Mouse (Mus musculus): ENCODE data around the gene Rnf41.
A peak's percentile ranks its signal among the peaks of the same experiment; 100 is the strongest.

The Rnf41 gene

DNA sequence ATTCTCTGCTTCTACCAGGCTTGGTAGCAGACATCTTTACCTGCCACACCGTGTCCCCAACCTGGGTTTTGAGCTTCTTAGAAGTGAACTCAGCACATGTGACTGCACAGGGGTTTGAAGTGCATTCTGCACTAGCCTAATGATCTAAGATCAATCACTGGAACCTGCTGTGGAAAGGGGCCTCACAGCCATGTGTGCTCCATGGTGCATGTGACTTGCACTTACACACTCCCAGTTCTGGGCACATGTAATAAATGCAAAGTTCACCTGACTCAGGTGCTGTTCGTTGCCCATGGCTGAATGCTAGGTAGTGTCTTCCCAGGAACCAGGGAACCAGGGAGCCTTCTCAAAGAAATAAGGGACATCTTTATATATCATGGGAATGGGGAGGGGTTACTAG, 22.0 kb downstream of the Rnf41 start:
- peak; percentile 22 for DNase-seq (ENCODE audit: low read depth)

DNA sequence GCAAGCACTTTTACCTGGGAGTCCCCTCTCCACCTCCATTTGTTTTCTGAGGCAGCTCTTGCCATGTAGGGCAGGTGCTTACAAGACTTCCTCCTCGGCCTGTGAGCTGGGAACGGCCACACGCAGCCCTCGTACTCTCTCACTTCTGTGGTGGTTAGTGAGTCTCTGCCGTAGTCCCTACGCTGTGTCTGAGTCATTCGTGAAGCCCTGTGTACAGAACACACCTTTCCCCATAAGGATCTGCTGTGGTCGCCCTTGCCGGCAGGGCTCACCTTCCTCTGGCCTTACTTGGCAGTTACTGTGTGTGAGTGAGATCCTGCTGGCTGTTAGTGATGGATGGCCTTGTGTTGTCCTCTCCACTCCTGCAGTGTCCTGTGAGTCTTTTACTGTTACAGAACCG, 23.2 kb downstream of the Rnf41 start:
- peak; percentile 83 for DNase-seq (ENCODE audit: low read depth)

DNA sequence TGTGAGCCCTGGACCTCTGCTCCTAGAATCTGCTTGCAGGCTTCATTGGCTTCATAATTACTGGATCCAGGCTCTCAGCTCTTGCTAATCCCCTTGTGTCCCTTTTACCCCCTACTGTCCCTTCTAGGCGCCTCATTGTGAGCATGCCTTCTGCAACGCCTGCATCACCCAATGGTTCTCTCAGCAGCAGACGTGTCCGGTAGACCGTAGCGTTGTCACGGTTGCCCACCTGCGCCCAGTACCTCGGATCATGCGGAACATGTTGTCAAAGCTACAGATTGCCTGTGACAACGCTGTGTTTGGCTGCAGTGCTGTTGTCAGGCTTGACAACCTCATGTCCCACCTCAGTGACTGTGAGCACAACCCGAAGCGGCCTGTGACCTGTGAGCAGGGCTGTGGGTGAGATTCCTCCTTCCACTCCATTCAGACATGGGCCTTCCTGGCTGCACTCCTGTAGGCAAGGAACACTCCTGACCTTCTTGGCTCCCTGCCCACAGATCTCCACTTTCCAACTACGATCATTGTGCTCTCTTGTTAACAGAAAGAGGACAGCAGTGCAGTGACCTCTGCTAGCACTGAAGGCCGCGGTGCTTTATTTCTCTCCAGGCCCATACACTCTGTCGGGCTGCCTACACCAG, 23.8 kb downstream of the Rnf41 start:
- DNase-seq (ENCODE audit: low read depth) = no peak

DNA sequence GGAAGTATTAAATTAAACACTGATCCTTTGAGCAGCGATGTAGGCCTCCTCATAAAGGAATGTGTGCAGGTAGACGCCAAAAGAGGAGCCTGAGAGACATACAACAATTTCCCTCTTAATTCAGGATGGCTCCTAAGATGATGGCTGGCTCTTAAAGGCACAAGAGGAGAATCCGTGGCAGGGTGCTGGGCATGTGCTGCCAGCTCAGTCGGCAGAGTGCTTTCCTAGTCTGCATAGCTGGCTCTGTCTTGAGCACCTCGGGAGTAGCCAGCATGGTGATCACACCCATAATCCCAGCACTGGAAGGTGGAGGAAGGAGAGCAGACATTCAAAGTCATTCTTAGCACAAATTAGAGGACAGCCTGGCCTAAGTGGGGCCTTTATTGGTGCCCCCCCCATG, 24.4 kb downstream of the Rnf41 start:
- DNase-seq (ENCODE audit: low read depth) = no peak

DNA sequence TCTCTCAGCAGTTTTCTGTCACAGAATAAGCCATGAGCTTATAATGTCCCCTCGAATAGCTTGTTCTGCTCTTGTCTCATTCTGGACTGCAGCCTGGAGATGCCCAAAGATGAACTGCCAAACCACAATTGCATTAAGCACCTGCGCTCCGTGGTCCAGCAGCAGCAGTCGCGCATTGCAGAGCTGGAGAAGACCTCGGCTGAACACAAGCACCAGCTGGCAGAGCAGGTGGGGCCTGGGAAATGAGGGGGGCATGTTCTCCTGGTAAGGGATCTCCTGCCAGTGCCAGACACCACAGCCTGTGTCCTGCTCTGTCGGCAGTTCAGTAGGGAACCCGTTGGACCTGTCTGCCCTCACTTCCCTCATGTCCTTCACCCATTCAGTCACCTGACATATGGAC, 24.9 kb downstream of the Rnf41 start:
- DNase-seq (ENCODE audit: low read depth) = no peak

DNA sequence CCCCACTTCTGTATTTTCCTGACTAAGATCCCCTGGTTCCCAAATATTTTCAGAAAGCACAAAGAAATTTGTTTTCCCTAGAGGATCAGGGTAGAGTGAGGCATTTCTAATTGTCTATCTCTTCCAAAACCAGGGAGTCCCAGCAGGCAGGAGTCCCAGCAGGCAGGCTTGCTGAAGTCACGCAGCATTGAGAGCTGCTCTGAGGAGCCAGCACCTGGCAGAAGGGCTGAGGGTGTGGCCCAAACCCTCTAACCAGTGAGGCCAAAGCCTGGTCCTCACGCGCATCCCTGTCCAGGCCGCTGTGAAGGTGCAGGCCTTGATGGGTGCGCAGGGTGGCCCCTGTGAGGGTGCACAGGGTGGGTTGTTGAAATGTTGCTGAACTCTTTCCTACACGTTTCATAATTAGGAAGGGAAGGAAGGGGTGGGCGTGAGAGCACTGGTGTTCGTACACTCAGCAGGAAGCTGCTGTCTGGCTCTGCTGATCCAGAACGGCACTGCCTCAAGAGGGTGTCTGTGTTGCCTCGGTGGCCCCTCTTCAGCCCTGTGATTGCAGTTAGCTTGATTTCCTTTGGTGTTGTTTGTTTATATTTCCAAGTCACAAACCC, 27.3 kb downstream of the Rnf41 start:
- peak; percentile 69 for DNase-seq (ENCODE audit: low read depth)

DNA sequence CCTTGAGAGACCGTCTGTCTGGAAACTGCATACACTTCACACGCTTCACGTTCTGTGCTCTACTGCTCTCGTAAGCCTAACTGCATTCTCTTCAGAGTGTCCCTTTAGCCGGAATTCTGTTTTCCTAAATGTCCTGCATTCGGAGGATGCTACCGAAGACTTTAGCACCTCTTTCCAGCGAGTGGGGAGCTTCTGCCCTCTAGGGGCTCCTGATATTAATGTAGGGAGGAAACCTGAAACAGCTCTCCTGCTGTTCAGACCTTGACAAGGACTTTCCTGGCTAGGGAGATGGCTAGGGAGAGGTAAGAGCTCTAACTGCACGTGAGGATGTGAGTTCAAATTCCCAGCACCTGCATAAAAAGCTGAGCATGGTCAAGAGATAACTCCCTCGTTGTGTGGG, 28.9 kb downstream of the Rnf41 start:
- DNase-seq (ENCODE audit: low read depth) = peak; percentile 69

DNA sequence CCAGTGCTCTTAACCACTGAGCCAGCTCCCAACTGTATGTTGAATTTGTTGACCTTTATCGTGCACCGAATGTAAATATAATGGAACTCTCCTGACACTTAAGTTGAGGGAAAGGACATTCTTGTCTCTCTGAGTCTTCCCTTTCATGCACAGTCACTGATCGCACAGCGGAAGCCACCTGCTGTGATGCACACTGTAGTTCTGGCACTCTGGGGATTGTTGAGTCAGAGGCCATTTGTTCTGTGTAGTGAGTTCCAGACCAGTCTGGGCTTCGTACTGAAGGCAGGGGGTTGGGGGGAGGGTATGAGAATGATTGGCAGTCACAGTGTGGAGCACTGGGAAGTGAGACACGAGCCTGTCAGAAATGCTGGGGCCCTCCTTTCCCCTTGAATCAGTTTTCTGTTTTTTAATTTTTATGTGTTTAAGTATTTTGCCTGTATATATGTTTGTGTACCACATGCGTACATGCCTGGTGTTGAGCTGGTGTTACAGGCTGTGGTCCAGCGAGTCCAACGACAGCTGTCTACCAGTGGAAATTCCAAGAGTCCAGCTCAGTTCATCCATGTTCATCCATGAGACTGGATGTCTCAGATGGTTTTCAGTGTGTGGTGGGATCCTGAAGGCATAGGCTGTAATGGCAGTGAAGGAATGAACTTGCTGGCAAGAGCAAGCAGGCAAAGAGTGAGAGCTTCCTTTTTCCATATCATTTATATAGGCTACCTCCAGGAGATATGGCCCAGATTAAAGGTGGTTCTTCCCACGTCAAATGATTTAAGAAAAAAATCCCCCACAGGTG, 30.1 kb downstream of the Rnf41 start:
- DNase-seq (ENCODE audit: low read depth) = no peak

DNA sequence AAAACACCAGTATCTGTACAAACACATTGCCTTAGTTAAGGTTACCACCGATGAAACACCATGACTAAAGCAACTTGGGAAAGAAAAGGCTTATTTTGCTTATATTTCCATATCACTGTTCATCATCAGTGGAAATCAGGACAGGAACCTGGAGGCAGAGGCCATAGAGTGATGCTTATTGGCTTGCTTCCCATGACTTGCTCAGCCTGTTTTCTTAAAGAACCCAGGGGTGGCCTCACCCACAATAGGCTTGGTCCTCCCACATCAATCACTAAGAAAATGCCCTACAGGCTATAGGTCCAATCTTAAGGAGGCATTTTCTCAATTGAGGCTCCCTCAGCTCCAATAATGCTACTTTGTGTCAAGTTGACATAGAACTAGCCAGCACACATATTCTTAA, 31.3 kb downstream of the Rnf41 start:
- no peak for DNase-seq (ENCODE audit: low read depth)

DNA sequence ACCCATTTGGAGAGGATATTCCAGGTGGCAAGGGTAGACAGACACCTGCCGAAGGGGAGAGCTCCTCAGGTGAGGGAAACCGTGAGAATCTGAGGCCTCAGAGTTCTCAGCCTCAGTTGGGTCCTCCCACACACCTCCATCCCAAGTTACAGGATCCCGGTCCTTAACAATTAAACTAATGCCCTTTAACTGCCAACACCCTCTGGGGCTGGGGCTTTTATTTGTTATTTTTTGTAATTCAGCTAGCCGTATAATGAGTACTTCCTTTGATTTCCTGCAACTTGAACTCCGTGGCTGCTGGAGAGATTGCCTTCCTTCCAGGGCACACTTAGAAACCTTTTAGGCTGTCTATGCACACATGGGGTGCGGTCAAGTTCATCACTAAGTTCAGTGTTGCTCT, 32.9 kb downstream of the Rnf41 start:
- no peak for DNase-seq (ENCODE audit: low read depth)

DNA sequence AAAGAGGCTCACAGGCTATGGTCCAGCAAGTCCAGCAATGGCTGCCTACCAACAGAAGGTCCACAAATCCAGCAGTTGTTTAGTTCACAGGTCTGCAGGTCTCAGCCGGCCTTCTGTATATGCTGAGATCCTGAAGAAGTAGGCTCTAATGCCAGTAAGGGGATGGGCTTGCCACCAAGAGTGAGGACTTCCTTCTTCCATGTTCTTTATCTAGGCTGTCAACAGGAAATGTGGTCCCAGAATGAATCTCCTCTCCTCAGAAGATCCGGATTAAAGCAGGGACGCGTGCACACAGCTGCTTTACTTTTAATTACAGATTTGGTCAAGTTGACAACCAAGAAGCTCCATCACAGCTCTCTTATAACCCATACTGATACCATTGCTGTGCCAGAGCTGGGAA, 34.0 kb downstream of the Rnf41 start:
- DNase-seq (ENCODE audit: low read depth) = no peak

DNA sequence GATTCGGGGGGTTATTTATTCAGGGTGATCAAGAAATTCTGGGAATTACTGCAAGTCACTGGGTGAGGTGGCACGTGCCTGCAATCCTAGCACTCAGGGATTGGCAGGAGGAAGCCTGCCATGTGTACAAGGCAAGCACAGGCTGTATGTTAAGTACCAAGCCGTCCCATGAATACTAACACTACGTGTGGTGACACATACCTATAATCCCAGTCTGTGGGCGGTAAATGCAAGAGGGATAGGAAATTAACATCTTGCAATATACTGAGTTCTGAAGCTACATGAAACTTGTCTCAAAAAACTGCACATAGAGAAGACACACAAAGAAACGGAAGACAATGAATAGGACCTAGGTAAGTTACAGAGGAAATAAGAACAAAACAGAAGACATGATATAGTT, 39.6 kb downstream of the Rnf41 start:
- no peak for DNase-seq (ENCODE audit: low read depth)

DNA sequence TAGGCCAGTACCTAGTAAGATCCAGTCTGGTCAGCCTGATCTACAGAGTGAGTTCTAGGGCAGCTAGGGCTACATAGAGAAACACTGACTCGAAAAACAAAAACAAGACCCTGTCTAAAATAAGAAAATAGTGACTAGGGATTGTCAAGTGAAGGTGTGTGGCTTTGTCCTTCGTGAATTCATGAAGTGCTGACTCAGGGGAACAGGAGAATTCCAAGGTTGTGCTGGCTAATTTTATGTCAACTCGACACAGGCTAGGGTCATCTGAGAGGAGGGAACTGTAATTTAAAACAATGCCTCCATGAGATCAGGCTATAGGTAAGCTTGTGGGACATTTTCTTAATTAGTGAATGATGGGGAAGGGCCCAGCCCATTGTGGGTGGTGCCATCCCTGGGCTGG, 43.0 kb downstream of the Rnf41 start:
- no peak for DNase-seq (ENCODE audit: low read depth)

DNA sequence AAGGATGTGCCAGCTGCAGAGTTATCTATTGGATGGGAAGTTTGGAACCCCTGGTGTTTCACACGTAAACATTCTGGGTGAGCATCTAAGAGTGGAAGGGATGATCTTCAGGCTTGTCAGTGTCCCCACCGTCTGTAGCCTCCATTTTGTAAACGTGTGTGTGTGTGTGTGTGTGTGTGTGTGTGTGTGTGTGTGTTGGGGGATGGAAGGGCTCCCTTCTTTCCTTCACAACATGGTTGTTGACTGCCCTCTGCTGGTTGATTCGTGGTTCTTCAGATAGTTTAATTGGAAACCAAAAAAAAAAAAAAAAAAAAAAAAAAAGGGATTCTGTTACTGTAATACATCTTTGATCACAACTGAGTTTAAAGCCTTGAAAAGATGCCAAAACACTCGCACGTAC, 43.8 kb downstream of the Rnf41 start:
- DNase-seq (ENCODE audit: low read depth) = peak; percentile 92

DNA sequence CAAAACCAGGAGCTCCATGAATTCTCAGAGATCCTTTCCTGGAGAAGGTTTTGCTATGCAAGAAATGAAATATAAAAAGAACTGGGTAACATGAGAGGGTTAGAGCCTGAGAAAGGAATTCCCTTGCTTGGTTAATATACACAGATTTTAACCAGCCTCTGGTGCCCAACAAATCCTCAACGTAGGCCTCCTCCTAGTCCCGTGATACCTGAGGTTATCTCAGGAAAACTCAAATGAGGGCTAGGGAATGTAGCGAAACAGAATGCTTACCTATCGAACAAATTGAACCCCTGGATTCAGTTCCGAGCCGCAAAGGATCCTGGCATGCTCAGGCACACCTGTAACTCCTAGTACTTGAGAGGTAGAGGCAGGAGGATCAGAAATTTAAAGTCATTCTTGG, 46.2 kb downstream of the Rnf41 start:
- DNase-seq (ENCODE audit: low read depth) = no peak

DNA sequence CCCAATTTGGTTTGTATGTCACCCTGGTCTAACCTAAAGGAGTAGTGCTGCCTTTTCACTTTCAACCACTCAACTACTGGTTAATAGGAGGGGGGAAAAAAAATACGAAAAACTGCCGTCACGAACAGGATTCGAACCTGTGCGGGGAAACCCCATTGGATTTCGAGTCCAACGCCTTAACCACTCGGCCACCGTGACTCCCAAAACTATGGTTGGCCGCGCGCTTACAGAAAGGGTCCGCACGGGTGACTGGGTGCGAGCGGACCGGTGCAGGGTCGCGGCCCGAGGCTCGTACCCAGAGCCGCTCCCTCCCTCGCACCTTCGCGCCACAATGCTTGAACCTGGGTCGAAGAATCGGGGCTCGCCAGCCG, 46.9 kb downstream of the Rnf41 start:
- peak; percentile 86 for DNase-seq (ENCODE audit: low read depth)

DNA sequence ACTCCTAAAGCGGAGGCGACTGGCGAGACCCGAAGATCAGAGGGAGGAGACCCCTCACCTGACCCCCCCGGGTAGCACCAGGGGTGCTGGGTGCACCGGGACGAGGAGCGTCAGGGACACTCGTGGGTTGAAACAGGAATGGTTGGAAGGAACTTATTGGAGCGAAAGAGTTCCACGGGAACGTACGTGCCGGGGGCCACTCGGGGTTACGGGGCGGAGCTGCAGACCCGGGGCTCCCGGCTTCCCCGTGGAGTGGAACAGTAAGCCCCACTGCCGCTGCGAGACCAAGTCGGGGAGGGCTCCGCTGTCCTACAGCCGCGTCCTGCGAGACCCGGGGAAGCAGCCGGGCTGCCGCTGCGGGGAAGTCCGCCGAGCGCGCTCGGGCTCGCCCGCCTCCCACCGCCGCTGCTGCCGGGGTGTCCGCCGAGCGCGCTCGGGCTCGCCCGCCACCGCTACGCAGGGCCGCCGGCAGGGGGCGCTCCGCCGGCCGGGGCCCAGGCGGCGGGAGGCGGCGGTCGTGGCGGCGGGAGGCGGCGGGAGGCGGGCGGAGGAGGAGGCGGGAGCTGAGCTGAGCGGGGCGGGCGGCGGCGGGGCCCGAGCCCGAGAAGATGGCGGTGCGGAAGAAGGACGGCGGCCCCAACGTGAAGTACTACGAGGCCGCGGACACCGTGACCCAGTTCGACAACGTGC, 47.4 kb downstream of the Rnf41 start, which contains the start of gene Smarcc2:
TSS of gene Smarcc2 (plus strand) at position 530 of the 690 bp plus-strand sequence.
- peak; percentile 89 for DNase-seq (ENCODE audit: low read depth)

DNA sequence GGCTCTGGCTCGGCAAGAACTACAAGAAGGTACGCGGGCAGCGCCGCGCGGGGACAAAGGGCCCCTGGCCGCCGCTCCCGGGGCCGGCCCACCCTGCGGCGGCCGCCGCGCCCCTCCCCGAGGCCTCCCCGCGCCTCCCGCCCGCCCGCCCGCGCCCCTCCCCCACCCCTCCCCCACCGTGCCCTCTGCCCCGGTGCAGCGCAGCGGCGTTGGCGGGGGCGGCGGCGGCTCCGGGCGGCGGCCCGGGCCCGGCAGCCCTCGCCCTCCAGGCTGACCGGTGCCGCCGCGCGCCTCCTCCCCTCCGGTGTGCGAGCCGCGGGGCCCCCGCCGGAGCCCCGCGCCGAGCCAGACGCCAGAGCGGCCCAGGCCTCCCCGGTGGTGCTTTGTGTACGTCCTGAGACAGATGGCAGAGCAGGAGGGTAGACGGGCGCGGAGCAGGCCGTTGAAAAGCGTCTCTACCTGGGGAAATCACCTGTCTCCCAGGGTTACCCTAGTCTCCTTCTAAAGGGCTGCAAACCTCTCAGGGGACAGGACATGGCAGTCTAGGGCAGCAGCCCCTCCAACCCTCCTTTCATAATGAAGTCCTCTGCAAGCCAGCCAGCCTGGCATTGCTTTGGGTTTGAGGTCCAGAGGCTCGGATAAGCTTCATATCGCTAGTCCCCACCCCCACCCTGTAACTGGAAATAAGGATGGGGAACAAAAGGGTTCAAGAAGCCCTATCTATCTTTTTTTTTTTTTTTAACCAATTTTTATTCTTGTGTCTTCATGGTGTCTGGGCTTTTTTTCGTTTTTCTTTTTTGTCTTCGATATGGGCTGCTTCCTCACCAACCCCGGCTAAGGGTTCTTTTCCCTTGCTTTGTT, 48.2 kb downstream of the Rnf41 start:
- peak; percentile 67 for DNase-seq (ENCODE audit: low read depth)

DNA sequence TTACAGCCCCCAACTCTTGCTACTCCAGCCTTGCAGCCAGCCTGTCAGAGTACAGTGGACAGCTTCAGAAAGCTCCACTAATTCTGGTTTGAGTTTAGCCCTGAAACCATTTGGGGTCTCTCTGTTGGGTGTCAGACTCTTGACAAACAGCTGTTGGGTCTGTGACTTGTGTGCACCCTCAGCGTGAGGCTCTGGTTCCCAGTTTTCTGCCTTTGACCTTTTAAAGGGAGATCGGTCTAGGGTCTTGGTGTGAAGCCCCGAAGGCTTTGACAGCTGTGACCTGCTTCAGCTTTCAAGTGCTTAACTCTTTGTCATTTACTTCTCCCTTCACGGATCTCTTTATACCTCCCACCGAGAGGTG, 48.8 kb downstream of the Rnf41 start:
- DNase-seq (ENCODE audit: low read depth) = peak; percentile 35

DNA sequence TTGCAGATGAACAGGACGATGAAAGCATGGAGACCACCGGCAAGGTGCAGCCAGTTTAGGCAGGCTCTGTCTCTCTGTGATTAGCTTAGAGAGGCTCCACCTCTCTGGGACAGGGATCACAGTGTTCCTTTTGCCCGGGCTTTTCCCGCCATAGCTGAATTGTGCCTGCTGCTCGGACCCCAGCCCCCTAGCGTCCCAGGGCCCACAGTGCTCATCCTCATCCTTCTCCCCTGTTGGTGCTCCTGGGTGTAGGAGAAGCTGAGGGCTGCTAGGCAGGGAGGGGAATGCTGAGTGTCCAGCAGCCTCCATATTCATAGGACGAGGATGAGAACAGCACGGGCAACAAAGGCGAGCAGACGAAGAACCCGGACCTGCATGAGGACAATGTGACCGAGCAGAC, 62.9 kb downstream of the Rnf41 start:
- DNase-seq (ENCODE audit: low read depth) = no peak

DNA sequence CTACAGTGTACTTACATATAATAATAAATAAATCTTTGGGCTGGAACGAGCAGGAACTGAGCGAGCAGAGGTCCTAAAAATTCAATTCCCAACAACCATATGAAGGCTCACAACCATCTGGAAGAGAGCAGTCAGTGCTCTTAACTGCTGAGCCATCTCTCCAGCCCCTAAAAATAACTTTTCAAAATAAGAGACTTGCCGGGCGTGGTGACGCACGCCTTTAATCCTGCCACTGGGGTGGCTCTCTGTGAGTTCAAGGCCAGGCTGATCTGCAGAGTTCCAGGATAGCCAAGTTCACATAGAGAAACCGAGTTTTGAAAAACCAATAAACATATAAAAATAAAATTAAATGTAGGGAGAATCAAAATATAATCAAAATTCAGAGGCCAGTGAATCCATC, 74.9 kb downstream of the Rnf41 start:
- DNase-seq (ENCODE audit: low read depth) = no peak
